Mouse (Mus musculus): ENCODE measurements around the gene Fam83d. TPM values are rescaled to one million over a fixed set of nuclear protein-coding genes. Genes with fewer than 3 reads are reported as not detected.

Gene Fam83d
- 54.0 and 57.5 TPM in 2 replicates for polyA plus RNA-seq (2014; fragmentation: Nextera tagmentation; extraction: Ambion mirVana)

GRCm38 (mm10) chr2:158767742-158768339 lies at the start of gene Fam83d:
TSS of gene Fam83d (plus strand) at chr2:158768093.
- Histone ChIP-seq H3K4me3 (ENCODE audit: low read depth, low read length) (peak within 1 kb of the TSS; percentile 67), H3K9me3 (ENCODE audit: control insufficient read depth, low read length) (no peaks in the 10 kb centered on the region), H3K4me2 (ENCODE audit: low read depth, low read length, severe bottlenecking) (peak within 1 kb of the TSS; percentile 64), H3K4me1 (replicated peaks; ENCODE audit: control insufficient read depth, insufficient read depth, low read length) (peaks cover 21% of the 10 kb centered on the region), H3K9ac (ENCODE audit: low read length) (peak within 1 kb of the TSS; percentile 81), H3K27ac (ENCODE audit: low read depth, low read length) (peak within 1 kb of the TSS; percentile 25; the same call in 1 of the 2 replicates), H3K36me3 (ENCODE audit: control insufficient read depth, insufficient read depth, low read length) (no peaks in the 10 kb centered on the region; the same call in 1 of the 2 replicates), H3K27me3 (ENCODE audit: control insufficient read depth, insufficient read depth, low read length) (no peaks in the 10 kb centered on the region)
- peak; percentile 96 for DNase-seq (ENCODE audit: low spot score)
- under 1% methylated on average over 46 of the region's 48 CpGs for WGBS
- peak; percentile 99 for ATAC-seq (replicated peaks; ENCODE audit: low FRiP score)

DNA sequence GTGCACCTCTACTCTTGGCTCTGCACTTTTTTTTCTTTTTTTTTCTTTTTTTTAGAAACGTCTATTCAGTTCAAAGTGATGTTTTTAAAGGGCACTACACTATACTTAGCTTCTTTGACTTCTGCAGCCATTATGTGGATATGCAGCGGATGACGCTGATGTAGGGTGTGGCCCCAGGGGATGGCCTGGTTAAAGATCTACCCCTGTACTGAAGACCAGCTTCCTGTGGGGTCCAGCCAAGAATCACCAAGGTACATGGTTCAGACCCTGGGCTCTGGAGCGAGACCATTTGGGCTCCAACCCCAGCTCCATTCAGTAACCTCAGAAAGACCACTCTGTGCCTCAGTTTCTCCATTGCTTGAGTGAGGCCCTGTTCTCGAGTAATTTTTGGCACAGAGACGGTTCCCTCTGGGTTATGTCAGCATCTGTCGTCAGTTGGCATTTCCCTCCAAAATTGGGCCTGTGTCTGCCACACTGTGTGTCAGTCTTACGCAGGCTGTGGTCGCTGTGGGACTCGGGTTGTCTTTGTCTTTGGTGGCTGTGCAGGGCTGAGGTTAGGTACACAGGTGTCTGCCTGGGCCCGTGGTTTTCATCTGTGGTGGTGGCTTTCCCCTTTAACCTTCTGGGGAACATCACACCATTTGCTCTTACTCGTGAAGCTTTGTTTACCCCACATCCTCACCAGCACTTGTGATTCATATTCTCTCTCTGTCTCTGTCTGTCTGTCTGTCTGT lies 48.9 kb upstream of the Fam83d start:
- Histone ChIP-seq H3K4me2 (ENCODE audit: low read depth, low read length, severe bottlenecking) (no peak overlapping the region), H3K27ac (ENCODE audit: low read depth, low read length) (no peak overlapping the region), H3K27me3 (ENCODE audit: control insufficient read depth, insufficient read depth, low read length) (no peaks in the 10 kb centered on the region), H3K36me3 (ENCODE audit: control insufficient read depth, insufficient read depth, low read length) (no peaks in the 10 kb centered on the region), H3K9me3 (ENCODE audit: control insufficient read depth, low read length) (no peaks in the 10 kb centered on the region), H3K4me1 (replicated peaks; ENCODE audit: control insufficient read depth, insufficient read depth, low read length) (peaks cover 3% of the 10 kb centered on the region; the same call in 1 of the 2 replicates), H3K9ac (ENCODE audit: low read length) (no peak overlapping the region), H3K4me3 (ENCODE audit: low read depth, low read length) (no peak overlapping the region)
- 88% methylated on average over 12 of the region's 12 CpGs for WGBS
- no peak for ATAC-seq (replicated peaks; ENCODE audit: low FRiP score)
- DNase-seq (ENCODE audit: low spot score), result no peak

GRCm38 (mm10) chr2:158720715-158721370 lies 47.0 kb upstream of the Fam83d start:
- Histone ChIP-seq H3K4me3 (ENCODE audit: low read depth, low read length) (no peak overlapping the region), H3K9me3 (ENCODE audit: control insufficient read depth, low read length) (no peaks in the 10 kb centered on the region), H3K9ac (ENCODE audit: low read length) (no peak overlapping the region), H3K4me2 (ENCODE audit: low read depth, low read length, severe bottlenecking) (no peak overlapping the region), H3K27me3 (ENCODE audit: control insufficient read depth, insufficient read depth, low read length) (no peaks in the 10 kb centered on the region), H3K4me1 (replicated peaks; ENCODE audit: control insufficient read depth, insufficient read depth, low read length) (peaks cover 3% of the 10 kb centered on the region; the same call in 1 of the 2 replicates), H3K36me3 (ENCODE audit: control insufficient read depth, insufficient read depth, low read length) (no peaks in the 10 kb centered on the region), H3K27ac (ENCODE audit: low read depth, low read length) (no peak overlapping the region)
- ATAC-seq (replicated peaks; ENCODE audit: low FRiP score) (no peak), DNase-seq (ENCODE audit: low spot score) (no peak)
- 80% methylated on average over 16 of the region's 16 CpGs for WGBS

DNA sequence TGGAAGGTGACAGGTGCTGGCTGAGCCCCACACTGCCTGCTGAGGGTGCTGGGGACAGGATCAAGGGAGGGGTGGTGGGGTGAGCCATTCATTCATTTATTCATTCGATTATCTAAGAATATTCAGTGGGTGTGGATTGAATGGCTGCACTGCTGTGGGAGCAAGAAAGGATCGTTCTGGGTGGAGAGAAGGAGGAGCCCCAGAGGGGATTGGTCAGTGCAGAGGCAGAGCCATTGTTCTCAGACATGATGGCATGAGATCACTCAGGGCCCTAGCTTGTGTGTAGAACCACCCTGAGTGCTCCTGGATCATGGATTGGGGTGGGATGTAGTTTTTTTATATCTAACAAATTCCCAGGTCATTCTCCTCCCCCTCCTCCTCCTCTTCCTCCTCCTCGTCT lies 46.4 kb upstream of the Fam83d start:
- H3K4me2 ChIP-seq (ENCODE audit: low read depth, low read length, severe bottlenecking), result no peak overlapping the region
- H3K4me1 ChIP-seq (replicated peaks; ENCODE audit: control insufficient read depth, insufficient read depth, low read length), result no peaks in the 10 kb centered on the region; the same call in 1 of the 2 replicates
- no peak for DNase-seq (ENCODE audit: low spot score)
- no peaks in the 10 kb centered on the region for H3K9me3 ChIP-seq (ENCODE audit: control insufficient read depth, low read length)
- no peak overlapping the region for H3K4me3 ChIP-seq (ENCODE audit: low read depth, low read length)
- H3K27ac ChIP-seq (ENCODE audit: low read depth, low read length), result no peak overlapping the region
- H3K9ac ChIP-seq (ENCODE audit: low read length), result no peak overlapping the region
- ATAC-seq (replicated peaks; ENCODE audit: low FRiP score), result no peak; the same call in 1 of the 2 replicates
- 56% methylated on average over 3 of the region's 3 CpGs for WGBS
- H3K27me3 ChIP-seq (ENCODE audit: control insufficient read depth, insufficient read depth, low read length), result no peaks in the 10 kb centered on the region
- H3K36me3 ChIP-seq (ENCODE audit: control insufficient read depth, insufficient read depth, low read length), result no peaks in the 10 kb centered on the region

- no peak overlapping the region for H3K4me2 ChIP-seq (ENCODE audit: low read depth, low read length, severe bottlenecking)
- no peak overlapping the region for H3K9ac ChIP-seq (ENCODE audit: low read length)
- ATAC-seq (replicated peaks; ENCODE audit: low FRiP score) (no peak), DNase-seq (ENCODE audit: low spot score) (no peak)
- no peaks in the 10 kb centered on the region; the same call in 1 of the 2 replicates for H3K4me1 ChIP-seq (replicated peaks; ENCODE audit: control insufficient read depth, insufficient read depth, low read length)
- H3K27ac ChIP-seq (ENCODE audit: low read depth, low read length), result no peak overlapping the region
- WGBS, result 86% methylated on average over 4 of the region's 4 CpGs
- H3K27me3 ChIP-seq (ENCODE audit: control insufficient read depth, insufficient read depth, low read length), result no peaks in the 10 kb centered on the region
- no peaks in the 10 kb centered on the region for H3K36me3 ChIP-seq (ENCODE audit: control insufficient read depth, insufficient read depth, low read length)
- no peaks in the 10 kb centered on the region for H3K9me3 ChIP-seq (ENCODE audit: control insufficient read depth, low read length)
- no peak overlapping the region for H3K4me3 ChIP-seq (ENCODE audit: low read depth, low read length)
Measured at GRCm38 (mm10) chr2:158722135-158722534, 45.8 kb upstream of the Fam83d start.

DNA sequence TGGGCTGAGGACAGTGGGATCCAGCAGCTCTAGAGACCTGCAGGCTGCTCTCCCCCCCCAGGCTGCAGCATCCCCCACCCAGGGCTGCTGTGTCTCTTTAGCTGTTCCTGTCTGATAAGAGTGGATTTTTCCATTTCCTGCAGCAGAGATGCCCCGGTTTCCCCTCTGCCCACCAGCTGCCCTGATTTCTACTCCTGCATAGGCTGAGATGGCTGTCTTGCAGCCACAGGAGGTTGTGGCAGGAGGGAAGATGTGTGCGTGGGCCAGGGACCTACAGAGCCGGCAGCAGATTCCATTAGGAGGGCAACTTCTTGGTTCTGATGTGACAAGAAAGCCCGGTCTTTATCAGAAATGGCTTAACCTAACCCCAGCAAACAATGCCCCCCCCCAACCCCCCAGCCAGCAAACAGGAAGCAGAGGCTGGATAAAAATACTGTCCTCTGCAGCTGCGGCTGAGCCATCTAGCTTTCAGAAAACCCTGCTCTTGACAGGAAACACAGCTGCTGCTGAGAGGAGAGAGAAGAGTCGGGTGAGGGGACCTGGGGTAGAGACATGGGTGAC lies 44.8 kb upstream of the Fam83d start:
- ATAC-seq (replicated peaks; ENCODE audit: low FRiP score), result no peak
- Histone ChIP-seq H3K27ac (ENCODE audit: low read depth, low read length) (no peak overlapping the region), H3K27me3 (ENCODE audit: control insufficient read depth, insufficient read depth, low read length) (no peaks in the 10 kb centered on the region), H3K4me2 (ENCODE audit: low read depth, low read length, severe bottlenecking) (no peak overlapping the region), H3K9me3 (ENCODE audit: control insufficient read depth, low read length) (no peaks in the 10 kb centered on the region), H3K36me3 (ENCODE audit: control insufficient read depth, insufficient read depth, low read length) (no peaks in the 10 kb centered on the region), H3K4me3 (ENCODE audit: low read depth, low read length) (no peak overlapping the region), H3K9ac (ENCODE audit: low read length) (no peak overlapping the region), H3K4me1 (replicated peaks; ENCODE audit: control insufficient read depth, insufficient read depth, low read length) (no peaks in the 10 kb centered on the region; the same call in 1 of the 2 replicates)
- no peak for DNase-seq (ENCODE audit: low spot score)
- 68% methylated on average over 6 of the region's 6 CpGs for WGBS

DNA sequence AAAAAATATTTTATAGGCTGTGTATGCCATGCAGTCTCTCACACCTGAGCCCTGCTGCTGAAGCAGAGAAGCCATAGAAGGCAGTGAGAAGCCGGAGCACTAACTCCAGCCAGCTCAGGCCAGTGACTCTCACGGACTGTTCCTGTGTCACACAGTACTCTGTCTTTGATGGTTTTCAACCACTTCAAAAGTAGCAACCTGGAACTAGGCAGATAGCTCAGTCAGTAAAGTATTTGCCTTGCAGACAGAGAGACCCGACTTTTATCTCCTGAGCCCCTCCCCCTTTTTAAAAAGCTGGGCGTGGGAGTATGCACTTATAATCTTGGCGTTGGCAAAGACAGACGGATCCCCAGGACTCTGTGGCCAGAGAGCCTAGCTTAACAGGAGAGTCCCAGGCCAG lies 44.1 kb upstream of the Fam83d start:
- ATAC-seq (replicated peaks; ENCODE audit: low FRiP score) (no peak), DNase-seq (ENCODE audit: low spot score) (no peak)
- no peaks in the 10 kb centered on the region; the same call in 1 of the 2 replicates for H3K4me1 ChIP-seq (replicated peaks; ENCODE audit: control insufficient read depth, insufficient read depth, low read length)
- no peak overlapping the region for H3K9ac ChIP-seq (ENCODE audit: low read length)
- H3K4me2 ChIP-seq (ENCODE audit: low read depth, low read length, severe bottlenecking), result no peak overlapping the region
- H3K27ac ChIP-seq (ENCODE audit: low read depth, low read length), result no peak overlapping the region
- no peaks in the 10 kb centered on the region for H3K36me3 ChIP-seq (ENCODE audit: control insufficient read depth, insufficient read depth, low read length)
- 60% methylated on average over 6 of the region's 6 CpGs for WGBS
- H3K4me3 ChIP-seq (ENCODE audit: low read depth, low read length), result no peak overlapping the region
- H3K27me3 ChIP-seq (ENCODE audit: control insufficient read depth, insufficient read depth, low read length), result no peaks in the 10 kb centered on the region
- H3K9me3 ChIP-seq (ENCODE audit: control insufficient read depth, low read length), result no peaks in the 10 kb centered on the region

GRCm38 (mm10) chr2:158726252-158726651 lies 41.6 kb upstream of the Fam83d start:
- WGBS, result 70% methylated on average over 6 of the region's 6 CpGs
- ATAC-seq (replicated peaks; ENCODE audit: low FRiP score), result no peak
- no peaks in the 10 kb centered on the region for H3K36me3 ChIP-seq (ENCODE audit: control insufficient read depth, insufficient read depth, low read length)

More at GRCm38 (mm10) chr2:158726252-158726651, 41.6 kb upstream of the Fam83d start:
- no peaks in the 10 kb centered on the region; the same call in 1 of the 2 replicates for H3K4me1 ChIP-seq (replicated peaks; ENCODE audit: control insufficient read depth, insufficient read depth, low read length)
- DNase-seq (ENCODE audit: low spot score), result no peak
- no peak overlapping the region for H3K4me2 ChIP-seq (ENCODE audit: low read depth, low read length, severe bottlenecking)
- no peaks in the 10 kb centered on the region for H3K9me3 ChIP-seq (ENCODE audit: control insufficient read depth, low read length)
- no peaks in the 10 kb centered on the region for H3K27me3 ChIP-seq (ENCODE audit: control insufficient read depth, insufficient read depth, low read length)
- no peak overlapping the region for H3K4me3 ChIP-seq (ENCODE audit: low read depth, low read length)
- no peak overlapping the region for H3K27ac ChIP-seq (ENCODE audit: low read depth, low read length)
- no peak overlapping the region for H3K9ac ChIP-seq (ENCODE audit: low read length)
